ENCODE assay signal across 18 mouse cellular contexts in genomic region chr16:8678035-8678434, GRCm38 (mm10). TPM values are rescaled to one million over a fixed set of nuclear protein-coding genes. Genes with fewer than 3 reads are reported as not detected.
DNase-seq lines count a peak whose midpoint lies in the region; ATAC-seq and TF ChIP-seq lines count a peak whose summit lies in the region.
"Had no signal": no experiment of that assay in that cellular context is flagged by ENCODE, and none has a peak within 500 bp of the region (broad histone marks: within the 10 kb centered on the region; RNA-seq: fewer than 3 reads in every experiment).

No protein-coding gene starts in this region.

- TF ChIP-seq POLR2A in kidney, adult 2 months (IDR thresholded peaks at IDR 0.05; ENCODE audit: low read depth, low read length) = no peak

- 20% methylated on average over 5 of the region's 5 CpGs for WGBS in kidney, adult 2 months

- TF ChIP-seq CTCF in kidney, adult 2 months (conservative IDR thresholded peaks at IDR 0.05; ENCODE audit: insufficient read depth, insufficient read length, low read depth, low read length) = no peak

- peak; percentile 36 for ATAC-seq in megakaryocyte-erythroid progenitor cell, adult 5-6 weeks (replicated peaks; ENCODE audit: low FRiP score, low TSS enrichment, poor library complexity, severe bottlenecking)
- ATAC-seq: intestine, embryonic 15.5 days had no signal

- no peaks in the 10 kb centered on the region for H3K36me3 ChIP-seq in kidney, adult 2 months (ENCODE audit: control insufficient read depth, insufficient read depth, low read length)
- H3K36me3 ChIP-seq: heart, embryonic 13.5 days; intestine, embryonic 15.5 days had no signal

- H3K4me1 ChIP-seq in kidney, adult 2 months (ENCODE audit: control insufficient read depth, insufficient read depth, low read length) = peaks cover 2% of the 10 kb centered on the region; the same call in 1 of the 2 replicates
- H3K4me1 ChIP-seq: hindbrain, embryonic 10.5 days had no signal

- intact Hi-C loops in left cerebral cortex, postnatal 36 days (cut with DNase I) = no loop called here

- no peaks in the 10 kb centered on the region for H3K27me3 ChIP-seq in kidney, adult 2 months (replicated peaks; ENCODE audit: control insufficient read depth, insufficient read depth, low read length)
- H3K27me3 ChIP-seq: intestine, embryonic 15.5 days had no signal

- no peak overlapping the region for H3K4me3 ChIP-seq in kidney, adult 2 months (ENCODE audit: insufficient read depth, low read depth, low read length)
- H3K4me3 ChIP-seq: heart, embryonic 13.5 days; hindbrain, embryonic 10.5 days; intestine, embryonic 15.5 days; limb, embryonic 10.5 days; neural tube, embryonic 13.5 days had no signal

- no peak overlapping the region for H3K27ac ChIP-seq in kidney, adult 2 months (ENCODE audit: insufficient read depth, low read depth, low read length)
- H3K27ac ChIP-seq: heart, embryonic 13.5 days; hindbrain, embryonic 10.5 days; intestine, embryonic 15.5 days; limb, embryonic 10.5 days; macrophage; neural tube, embryonic 13.5 days had no signal

- DNase-seq in kidney, adult 2 months = peak; percentile 47
- DNase-seq in kidney, adult 8-10 months = no peak
- peak; percentile 59 for DNase-seq in testis, postnatal 10 days (ENCODE audit: low spot score)
- no peak for DNase-seq in testis, postnatal 14 days (ENCODE audit: low spot score)
- DNase-seq in cerebellum, adult 18-20 months = no peak
- DNase-seq in embryo, embryonic 11 days = no peak
- no peak for DNase-seq in left cerebral cortex, postnatal 36 days (ENCODE audit: low spot score in 2 of 2)
- DNase-seq: layer of hippocampus, adult 9-11 months had no signal

RNA-seq across cellular contexts. Expression of gene Gm5767, which starts 2.5 kb away (rescaled TPM):
- 0.56 and 0.64 TPM in 2 replicates for polyA plus RNA-seq in kidney, adult 2 months (2012; rRNA removed)
- total RNA-seq in megakaryocyte-erythroid progenitor cell, adult 5-6 weeks (2014; fragmentation: Nextera tagmentation) = not detected in 2 replicates
- total RNA-seq in megakaryocyte-erythroid progenitor cell, adult 5-6 weeks (2017) = not detected in 2 replicates
- total RNA-seq in left cerebral cortex, postnatal 36 days (2021) = not detected
- total RNA-seq: common myeloid progenitor, adult 5-6 weeks; midbrain, postnatal 0 days had no signal
- polyA plus RNA-seq: heart, embryonic 13.5 days; hindbrain, embryonic 10.5 days; intestine, embryonic 15.5 days; limb, embryonic 10.5 days; macrophage; midbrain, postnatal 0 days; neural tube, embryonic 13.5 days; stomach, embryonic 16.5 days had no signal

RNA-seq across cellular contexts. Expression of gene Carhsp1, which starts 6.1 kb away (rescaled TPM):
- polyA plus RNA-seq in kidney, adult 2 months (2012; rRNA removed) = 55.0 and 56.1 TPM in 2 replicates
- total RNA-seq in megakaryocyte-erythroid progenitor cell, adult 5-6 weeks (2014; fragmentation: Nextera tagmentation) = 28.8 and 32.5 TPM in 2 replicates
- total RNA-seq in megakaryocyte-erythroid progenitor cell, adult 5-6 weeks (2017) = 18.5 and 23.8 TPM in 2 replicates
- total RNA-seq in left cerebral cortex, postnatal 36 days (2021) = 10 to 100 TPM; 15.6 to 20.2 TPM

RNA-seq across cellular contexts. Expression of gene Tmem186, which starts 40.5 kb away (rescaled TPM):
- 13.4 and 13.8 TPM in 2 replicates for polyA plus RNA-seq in kidney, adult 2 months (2012; rRNA removed)
- total RNA-seq in megakaryocyte-erythroid progenitor cell, adult 5-6 weeks (2014; fragmentation: Nextera tagmentation) = 17.2 and 18.1 TPM in 2 replicates
- 12.5 and 22.9 TPM in 2 replicates for total RNA-seq in megakaryocyte-erythroid progenitor cell, adult 5-6 weeks (2017)
- total RNA-seq in left cerebral cortex, postnatal 36 days (2021) = 10 to 100 TPM; 12.0 to 13.4 TPM

RNA-seq across cellular contexts. Expression of gene Pmm2, which starts 40.6 kb away (rescaled TPM):
- polyA plus RNA-seq in kidney, adult 2 months (2012; rRNA removed) = 64.2 and 66.6 TPM in 2 replicates
- total RNA-seq in megakaryocyte-erythroid progenitor cell, adult 5-6 weeks (2014; fragmentation: Nextera tagmentation) = 54.8 and 74.7 TPM in 2 replicates
- total RNA-seq in megakaryocyte-erythroid progenitor cell, adult 5-6 weeks (2017) = 51.1 and 56.8 TPM in 2 replicates
- total RNA-seq in left cerebral cortex, postnatal 36 days (2021) = 10 to 100 TPM; 24.3 to 50.5 TPM

Comparison
In these comparisons a context has a peak if more than half of its experiments do, and no peak if none do; other contexts are left out.
1. DNase-seq: peak in kidney, adult 2 months (single experiment) and testis, postnatal 10 days (single experiment); none in kidney, adult 8-10 months (0 of 2), testis, postnatal 14 days (single experiment), cerebellum, adult 18-20 months (0 of 2), embryo, embryonic 11 days (single experiment) and left cerebral cortex, postnatal 36 days (0 of 2).